Mouse (Mus musculus): ENCODE data around the gene Sntb2.

DNA sequence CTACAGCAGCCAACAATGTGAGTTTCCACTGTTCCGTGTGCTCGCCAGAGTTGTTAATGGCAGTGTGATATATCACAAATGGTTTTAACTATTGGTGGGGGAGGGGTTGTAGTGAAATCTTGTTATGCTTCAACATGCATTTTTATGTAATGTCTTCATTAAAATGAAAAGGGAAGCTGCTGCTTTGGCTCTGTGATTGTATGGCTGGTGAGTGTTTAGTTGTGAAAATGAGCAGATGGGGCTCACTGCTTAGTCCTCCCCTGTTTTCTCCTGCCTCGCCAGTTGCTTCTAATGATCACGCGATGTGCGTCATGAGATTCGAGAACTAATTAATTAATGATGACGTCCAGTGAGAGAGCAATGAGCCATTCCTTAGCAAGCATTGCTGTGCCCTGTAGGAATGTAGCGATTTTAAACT, 49.9 kb downstream of the Sntb2 start:
- TF ChIP-seq CTCF (conservative IDR thresholded peaks at IDR 0.05; ENCODE audit: insufficient read depth, insufficient read length, low read depth, low read length) (no peak), POLR2A (IDR thresholded peaks at IDR 0.05; ENCODE audit: low read depth, low read length) (no peak)
